Mouse (Mus musculus): ENCODE measurements at regions not wholly inside any gene's neighbourhood (a gene's known extent, or its start where the extent isn't known, plus 50 kb on each side); places are given as distances from the start of the nearest gene placed in this dataset.

GRCm38 (mm10) chr13:53825957-53826580 lies 229.4 kb downstream of the Drd1 start:
- TF ChIP-seq POLR2A (IDR thresholded peaks at IDR 0.05; ENCODE audit: control insufficient read depth, low read depth, low read length) (no peak), CTCF (IDR thresholded peaks at IDR 0.05; ENCODE audit: control insufficient read depth, insufficient read depth, insufficient replicate concordance, low read depth, low read length) (no peak)
